Mouse (Mus musculus): Measurements from ENCODE around the gene Defb19.

- TF ChIP-seq CTCF (IDR thresholded peaks at IDR 0.05; ENCODE audit: borderline replicate concordance, insufficient read depth, low read depth, low read length): peak; percentile 38; the same call in 1 of the 2 replicates
- TF ChIP-seq POLR2A (IDR thresholded peaks at IDR 0.05; ENCODE audit: borderline replicate concordance, insufficient read depth, low read length): no peak
These were observed 23.9 kb upstream of the Defb19 start, which contains the start of gene Defb36 for GRCm38 (mm10) chr2:152604057-152604456.

All from cerebellum, adult 2 months (tissue).